Mouse (Mus musculus) hindbrain, embryonic 14.5 days (tissue): ENCODE measurements around the gene Spi1. TPM values are rescaled to one million over a fixed set of nuclear protein-coding genes. Genes with fewer than 3 reads are reported as not detected.

Experiments used
- ATAC-seq: fragments of 200-750 bp; cut with Nextera tagmentation; 2 replicates; pipeline ENCODE4 v1.8.0; 2017; ENCODE audit warnings: moderate number of reproducible peaks, mild to moderate bottlenecking, moderate TSS enrichment, moderate library complexity; ENCODE audit not compliant: low FRiP score
- DNase-seq: peaks from one replicate; pipeline ENCODE4 v3.0.0-alpha.2; 2015; ENCODE audit warnings: low spot score
- H3K27ac ChIP-seq: fragments of 300-500 bp; sonication (generic); 2 replicates; pipeline ENCODE4 v1.5.1; 2014; ENCODE audit warnings: mild to moderate bottlenecking, moderate library complexity
- H3K27me3 ChIP-seq: fragments of 300-500 bp; sonication (generic); 2 replicates; pipeline ENCODE4 v1.6.1; 2014; ENCODE audit warnings: mild to moderate bottlenecking, low read length, mixed read lengths; ENCODE audit not compliant: control insufficient read depth, insufficient read depth
- H3K36me3 ChIP-seq: fragments of 300-500 bp; sonication (generic); replicated peaks from 2 replicates; pipeline ENCODE4 v1.6.1; 2014; ENCODE audit not compliant: control insufficient read depth, insufficient read depth
- H3K4me1 ChIP-seq: fragments of 300-500 bp; sonication (generic); replicated peaks from 2 replicates; pipeline ENCODE4 v1.6.1; 2014; ENCODE audit warnings: antibody characterized with exemption, low read length, mixed read lengths; ENCODE audit not compliant: control insufficient read depth, insufficient read depth
- H3K4me2 ChIP-seq: fragments of 300-500 bp; sonication (generic); replicated peaks from 2 replicates; pipeline ENCODE4 v1.6.1; 2014; ENCODE audit warnings: mild to moderate bottlenecking, moderate library complexity
- H3K4me3 ChIP-seq: fragments of 300-500 bp; sonication (generic); replicated peaks from 2 replicates; pipeline ENCODE4 v1.5.1; 2014; ENCODE audit warnings: mild to moderate bottlenecking, low read length
- H3K9ac ChIP-seq: fragments of 300-500 bp; sonication (generic); 2 replicates; pipeline ENCODE4 v1.6.1; 2014
- H3K9me3 ChIP-seq: fragments of 300-500 bp; sonication (generic); 2 replicates; pipeline ENCODE4 v1.6.1; 2016; ENCODE audit warnings: low read length; ENCODE audit not compliant: control insufficient read depth
- WGBS: fragments of 180-500 bp; shearing (Covaris S2); extraction: QIAGEN DNeasy Blood & Tissue Kit; methylation state at CpG from one replicate; pipeline ENCODE4 v1.1.7; 2014; 5-methylcytosine and 5-hydroxymethylcytosine counted together
- polyA plus RNA-seq: library from polyadenylated mRNA; unstranded; fragments of >200 nt; fragmentation: Nextera tagmentation; extraction: Ambion mirVana; gene quantifications from 2 replicates; pipeline ENCODE4 v1.2.1, GENCODE M21; 2014

Gene Spi1
- polyA plus RNA-seq, 1 experiment from 2014 or later: 4.1 TPM

DNA sequence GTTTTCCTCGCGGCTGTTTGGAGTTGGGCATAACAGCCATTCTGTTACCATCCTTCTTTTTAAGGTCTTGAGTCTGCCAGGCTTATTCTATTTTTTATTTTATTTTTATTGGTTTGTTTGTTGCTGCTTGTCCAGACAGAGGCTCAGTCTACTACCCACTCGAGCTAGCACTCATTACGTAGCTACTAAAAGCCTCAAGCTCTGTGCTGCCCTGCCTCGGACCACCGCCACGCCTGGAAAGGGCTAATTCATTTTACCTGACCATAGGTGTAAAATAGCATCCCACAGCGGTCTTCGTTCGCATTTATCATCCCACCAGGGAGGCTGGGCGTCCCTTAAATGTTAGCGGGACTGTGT, 4.3 kb upstream of the Spi1 start:
- H3K36me3 ChIP-seq: no peaks in the 10 kb centered on the region
- no peaks in the 10 kb centered on the region for H3K9me3 ChIP-seq
- no peak overlapping the region for H3K27ac ChIP-seq
- no peak for ATAC-seq
- peak overlapping the region; percentile 45 for H3K4me3 ChIP-seq
- peaks cover 5% of the 10 kb centered on the region; the same call in 1 of the 2 replicates for H3K4me1 ChIP-seq
- H3K4me2 ChIP-seq: peak overlapping the region; percentile 91
- peak overlapping the region; percentile 72 for H3K9ac ChIP-seq
- 14% methylated on average over 12 of the region's 12 CpGs for WGBS
- no peaks in the 10 kb centered on the region for H3K27me3 ChIP-seq
- DNase-seq: peak; percentile 49

DNA sequence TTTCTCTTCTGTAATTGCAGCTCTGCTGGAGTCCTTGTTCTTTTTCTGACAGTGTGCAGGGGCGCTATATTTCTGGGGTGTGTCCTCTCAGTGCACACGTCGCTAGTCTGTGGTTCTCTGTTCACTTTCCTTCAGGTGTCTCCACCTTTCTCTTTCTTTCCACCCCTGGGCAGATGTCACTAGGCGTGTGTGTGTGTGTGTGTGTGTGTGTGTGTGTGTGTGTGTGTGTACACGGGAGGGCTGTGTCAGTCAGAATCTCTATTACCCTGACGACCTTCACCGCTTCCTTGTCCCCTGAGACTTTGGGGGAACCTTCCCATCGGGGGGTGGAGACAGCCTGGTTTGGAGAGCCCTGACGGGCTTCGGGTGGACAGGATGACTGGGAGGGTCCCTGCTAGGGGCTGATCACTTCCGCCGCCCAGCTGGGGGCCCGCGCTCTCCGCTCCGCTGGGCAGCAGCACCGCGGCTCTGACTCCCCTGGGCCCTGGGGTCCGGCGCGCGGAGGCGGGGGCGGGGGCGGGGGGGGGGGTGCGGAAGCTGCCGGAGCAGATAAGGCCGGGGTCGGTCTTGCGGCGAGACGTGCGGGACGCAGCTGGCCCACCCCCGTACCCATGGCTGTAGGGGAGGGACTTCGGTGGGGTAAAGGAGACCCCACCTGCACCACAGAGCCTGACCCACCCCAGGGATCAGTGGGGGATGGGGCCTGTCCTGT, 3.7 kb upstream of the Spi1 start:
- Histone ChIP-seq H3K4me3 (peak overlapping the region; percentile 45), H3K36me3 (no peaks in the 10 kb centered on the region), H3K9ac (peak overlapping the region; percentile 72), H3K27me3 (no peaks in the 10 kb centered on the region), H3K4me1 (peaks cover 5% of the 10 kb centered on the region; the same call in 1 of the 2 replicates), H3K9me3 (no peaks in the 10 kb centered on the region), H3K4me2 (peak overlapping the region; percentile 91), H3K27ac (peak overlapping the region; percentile 12; the same call in 1 of the 2 replicates)
- ATAC-seq: peak; percentile 75
- WGBS: 1% methylated on average over 33 of the region's 36 CpGs
- DNase-seq: peak; percentile 47

DNA sequence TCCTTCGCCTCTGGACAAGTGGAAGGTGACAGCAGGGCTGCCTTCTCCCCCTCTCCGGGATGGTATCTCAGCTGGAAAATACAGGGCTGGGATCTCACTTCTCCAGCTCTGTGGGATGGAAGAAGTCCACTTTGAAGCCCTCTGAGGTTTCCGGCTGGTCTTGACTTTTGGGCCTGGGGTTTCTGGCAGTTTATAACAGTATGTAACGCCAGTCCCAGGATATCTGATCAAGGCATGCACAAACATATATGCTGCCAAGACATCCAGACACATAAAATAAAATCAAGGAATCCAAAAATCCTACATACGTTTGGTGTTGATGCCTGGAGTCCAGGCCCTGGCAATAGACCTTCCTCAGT, 3.2 kb upstream of the Spi1 start:
- DNase-seq (peak; percentile 25), ATAC-seq (peak; percentile 7; the same call in 1 of the 2 replicates)
- 31% methylated on average over 5 of the region's 5 CpGs for WGBS
- H3K27me3 ChIP-seq: no peaks in the 10 kb centered on the region
- no peaks in the 10 kb centered on the region for H3K36me3 ChIP-seq
- H3K4me3 ChIP-seq: peak overlapping the region; percentile 45
- no peak overlapping the region for H3K27ac ChIP-seq
- peaks cover 5% of the 10 kb centered on the region; the same call in 1 of the 2 replicates for H3K4me1 ChIP-seq
- peak overlapping the region; percentile 91 for H3K4me2 ChIP-seq
- H3K9ac ChIP-seq: peak overlapping the region; percentile 72
- no peaks in the 10 kb centered on the region for H3K9me3 ChIP-seq

DNA sequence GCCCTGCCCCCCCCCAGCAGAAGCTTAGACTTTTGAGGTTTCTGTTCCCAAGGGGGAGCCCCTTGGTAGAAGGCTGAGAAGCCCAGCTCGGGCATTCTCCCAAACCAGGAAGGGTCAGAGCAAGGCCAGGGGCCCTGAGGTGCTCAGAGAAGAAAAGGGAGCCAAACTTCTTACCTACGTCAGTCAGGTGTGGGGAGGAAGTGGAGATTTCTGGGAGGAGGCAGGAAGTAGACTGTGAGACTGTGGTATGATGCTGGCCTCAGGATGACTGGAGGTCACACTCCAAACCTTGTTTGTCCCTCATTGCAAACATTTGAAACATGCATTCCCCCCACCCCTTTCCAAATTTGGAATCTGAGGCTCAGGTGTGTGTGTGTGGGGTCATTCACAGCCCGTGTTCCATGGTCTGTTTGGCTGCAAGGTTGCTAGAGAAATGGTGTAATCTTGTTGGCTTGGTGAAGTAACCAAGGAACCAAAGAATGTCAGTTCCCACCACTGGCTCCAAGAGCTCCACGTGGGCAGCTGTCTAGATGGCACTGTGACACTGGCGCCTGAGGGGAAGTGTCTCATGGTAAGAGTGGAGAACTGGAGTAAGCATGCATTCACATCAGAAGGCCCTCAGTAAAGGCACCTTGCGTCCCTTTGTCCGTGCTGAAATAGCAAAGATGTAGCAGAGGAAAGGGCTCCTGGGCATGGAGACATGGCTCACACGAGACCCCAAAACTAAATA, 1.2 kb upstream of the Spi1 start:
- WGBS: 81% methylated on average over 8 of the region's 8 CpGs
- H3K9ac ChIP-seq: no peak overlapping the region
- no peak overlapping the region for H3K4me3 ChIP-seq
- H3K4me2 ChIP-seq: no peak overlapping the region
- peaks cover 5% of the 10 kb centered on the region; the same call in 1 of the 2 replicates for H3K4me1 ChIP-seq
- no peak for ATAC-seq
- H3K9me3 ChIP-seq: no peaks in the 10 kb centered on the region
- DNase-seq: no peak
- H3K27ac ChIP-seq: no peak overlapping the region
- H3K27me3 ChIP-seq: no peaks in the 10 kb centered on the region
- H3K36me3 ChIP-seq: no peaks in the 10 kb centered on the region

DNA sequence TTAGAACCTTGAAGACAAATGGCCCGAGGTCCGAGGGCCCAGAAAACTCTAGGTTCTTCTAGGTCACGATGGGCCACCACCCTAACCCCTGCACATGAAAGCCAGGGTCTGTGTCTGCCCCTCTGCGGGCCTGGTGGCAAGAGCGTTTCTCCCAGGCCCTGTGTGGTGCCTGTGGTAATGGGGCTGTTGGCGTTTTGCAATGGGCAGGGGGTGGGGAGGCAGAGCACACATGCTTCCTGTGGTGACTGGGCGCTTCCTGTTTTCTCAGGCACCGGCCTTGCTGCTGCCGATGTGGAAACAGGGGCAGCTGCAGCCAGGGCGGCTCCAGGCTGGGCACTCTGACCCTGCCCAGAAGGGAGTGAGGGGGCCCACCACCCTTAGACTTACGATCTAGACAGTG, 654 bp downstream of the Spi1 start:
- H3K4me3 ChIP-seq: no peak overlapping the region
- peaks cover 5% of the 10 kb centered on the region; the same call in 1 of the 2 replicates for H3K4me1 ChIP-seq
- ATAC-seq (no peak), DNase-seq (no peak)
- no peaks in the 10 kb centered on the region for H3K36me3 ChIP-seq
- 69% methylated on average over 11 of the region's 11 CpGs for WGBS
- no peak overlapping the region for H3K9ac ChIP-seq
- no peak overlapping the region for H3K4me2 ChIP-seq
- no peak overlapping the region for H3K27ac ChIP-seq
- H3K27me3 ChIP-seq: no peaks in the 10 kb centered on the region
- no peaks in the 10 kb centered on the region for H3K9me3 ChIP-seq

DNA sequence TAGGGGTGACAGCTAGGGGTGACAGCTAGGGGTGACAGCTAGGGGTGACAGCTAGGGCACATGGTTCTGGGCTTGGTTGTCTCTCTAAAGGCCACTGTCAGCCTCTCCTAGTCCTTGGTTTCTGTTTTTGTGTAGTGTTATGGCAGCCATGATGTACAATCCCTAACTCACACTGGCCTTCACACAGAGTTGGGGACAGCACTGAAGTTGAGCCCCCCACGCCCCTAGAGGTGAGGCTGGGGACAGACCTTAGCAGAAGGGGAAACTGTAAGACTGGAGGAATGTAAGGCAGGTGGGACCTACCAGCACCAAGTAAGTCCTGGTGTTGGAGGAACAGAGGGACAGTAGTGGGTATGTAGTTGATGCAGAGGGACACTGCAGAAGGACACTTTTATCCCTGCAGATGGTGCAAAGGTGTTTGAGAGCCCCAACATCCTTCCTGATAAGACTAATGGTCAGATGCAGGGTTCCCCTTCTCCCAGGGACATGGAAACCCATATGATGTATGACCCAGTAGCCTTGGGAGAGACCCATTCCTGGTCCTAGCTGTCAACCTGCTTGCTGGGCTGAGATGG, 1.3 kb downstream of the Spi1 start:
- no peaks in the 10 kb centered on the region for H3K9me3 ChIP-seq
- no peak overlapping the region for H3K27ac ChIP-seq
- DNase-seq (no peak), ATAC-seq (no peak)
- no peak overlapping the region for H3K4me3 ChIP-seq
- H3K4me1 ChIP-seq: 0 out of 2 replicates have a peak, but pooled peaks cover 5% of the 10 kb centered on the region
- H3K9ac ChIP-seq: no peak overlapping the region
- no peaks in the 10 kb centered on the region for H3K27me3 ChIP-seq
- no peak overlapping the region for H3K4me2 ChIP-seq
- H3K36me3 ChIP-seq: no peaks in the 10 kb centered on the region
- WGBS: 68% methylated on average over 1 of the region's 1 CpGs

DNA sequence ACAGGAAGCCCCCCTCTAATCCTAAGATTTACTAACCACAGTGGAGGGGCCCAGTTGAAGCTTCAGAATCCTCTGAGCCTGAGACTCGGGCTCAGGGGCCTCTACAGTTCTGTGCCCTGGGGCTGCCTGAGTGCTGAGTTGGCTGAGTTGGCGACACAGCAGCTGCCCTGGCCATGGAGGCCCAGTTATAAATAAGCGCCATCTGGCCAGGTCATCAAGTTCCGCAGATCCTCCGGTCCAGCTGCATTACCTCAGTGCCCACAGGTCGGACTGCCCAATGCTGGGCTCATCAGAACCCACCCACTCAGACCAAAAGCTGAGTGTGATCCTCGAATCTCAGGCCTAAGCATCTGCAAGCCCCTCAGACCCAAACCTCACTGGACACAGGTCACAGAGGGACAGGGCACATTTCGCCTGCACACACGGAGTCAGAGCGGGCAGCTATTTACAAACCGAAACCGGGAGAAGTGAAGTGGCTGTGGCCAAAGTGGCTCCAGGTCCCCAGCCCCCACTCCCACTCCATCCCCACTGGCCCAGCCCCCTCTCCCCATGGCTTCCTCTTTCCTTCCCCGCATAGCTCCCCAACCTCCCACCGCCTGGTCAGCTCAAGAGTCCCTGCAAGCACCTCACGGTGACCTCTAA, 2.1 kb downstream of the Spi1 start:
- Histone ChIP-seq H3K9ac (no peak overlapping the region), H3K9me3 (no peaks in the 10 kb centered on the region), H3K4me2 (no peak overlapping the region), H3K4me1 (no peaks in the 10 kb centered on the region), H3K27me3 (no peaks in the 10 kb centered on the region), H3K27ac (no peak overlapping the region), H3K4me3 (no peak overlapping the region), H3K36me3 (no peaks in the 10 kb centered on the region)
- DNase-seq: no peak
- no peak for ATAC-seq
- WGBS: 85% methylated on average over 15 of the region's 15 CpGs

DNA sequence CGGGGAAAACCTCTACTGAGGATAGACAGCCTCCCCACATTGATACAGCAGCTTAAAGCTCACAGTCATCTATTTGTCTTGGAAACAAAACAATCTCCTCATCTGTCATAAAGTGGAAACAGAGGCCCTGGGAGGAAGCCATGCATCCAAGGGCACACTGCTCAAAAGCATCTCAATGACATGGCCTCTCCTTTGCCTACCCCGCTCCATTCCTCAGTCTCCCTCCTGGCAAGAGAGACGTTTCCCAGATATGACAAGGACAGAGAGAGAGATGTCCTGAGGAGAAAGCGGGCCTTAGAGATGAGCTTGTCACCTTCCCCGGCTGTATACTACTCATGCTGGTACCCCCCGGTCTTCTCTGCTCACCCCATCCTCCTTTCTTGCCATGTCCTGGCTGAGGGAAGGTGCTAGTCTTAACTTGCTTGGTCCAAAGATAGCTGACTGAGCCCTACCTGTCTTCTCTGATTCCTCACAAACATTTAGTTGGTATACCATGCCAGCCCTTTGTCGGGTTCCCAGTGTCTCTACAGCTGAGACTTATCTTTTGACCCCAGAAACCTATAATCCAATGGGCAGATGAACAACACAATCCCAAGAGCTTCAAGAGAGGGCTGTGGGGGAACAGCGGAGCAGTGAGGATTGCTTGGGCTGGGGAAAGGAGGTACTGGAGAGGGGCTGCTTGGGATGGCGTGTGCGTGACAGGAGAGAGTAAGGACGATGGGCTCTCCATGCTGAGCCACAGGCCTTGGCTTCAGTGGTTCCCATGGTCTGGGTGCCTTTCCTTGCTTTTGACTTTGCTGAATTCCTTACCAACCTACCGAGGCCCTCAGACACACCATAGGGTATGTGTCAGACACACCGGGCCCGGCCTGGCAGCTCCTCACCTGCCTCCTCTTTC, 3.6 kb downstream of the Spi1 start:
- Histone ChIP-seq H3K9me3 (no peaks in the 10 kb centered on the region), H3K27me3 (no peaks in the 10 kb centered on the region), H3K4me2 (no peak overlapping the region), H3K9ac (no peak overlapping the region), H3K4me1 (no peaks in the 10 kb centered on the region), H3K36me3 (no peaks in the 10 kb centered on the region), H3K27ac (no peak overlapping the region), H3K4me3 (no peak overlapping the region)
- 86% methylated on average over 14 of the region's 14 CpGs for WGBS
- DNase-seq (no peak), ATAC-seq (no peak)
